Mouse (Mus musculus): ENCODE results near the gene Tmco1. TPM values are rescaled to one million over a fixed set of nuclear protein-coding genes. Genes with fewer than 3 reads are reported as not detected.
"Not testable (repeated sequence)": the region's sequence is repeated elsewhere in the genome, so short reads cannot be mapped to it uniquely, and the experiment has no call there.

The Tmco1 gene
- polyA plus RNA-seq, 1 experiment: 56.7 TPM

DNA sequence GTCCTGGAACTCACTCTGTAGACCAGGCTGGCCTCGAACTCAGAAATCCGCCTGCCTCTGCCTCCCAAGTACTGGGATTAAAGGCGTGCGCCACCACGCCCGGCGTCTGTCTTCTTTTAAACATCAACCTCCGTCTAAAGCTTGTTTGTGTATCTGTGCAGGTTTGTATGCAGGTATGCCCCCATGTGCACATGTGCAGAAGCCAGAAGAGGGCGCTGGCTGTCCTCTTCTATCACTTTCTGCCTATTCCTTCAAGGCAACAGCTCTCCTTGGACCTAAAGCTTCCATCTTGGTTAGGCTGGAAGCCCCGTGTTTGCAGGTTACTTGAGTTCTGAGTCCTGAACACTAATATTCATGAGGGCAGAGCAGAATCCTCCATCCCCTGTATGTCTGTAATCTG, 34.7 kb downstream of the Tmco1 start:
- no peak for TF ChIP-seq POLR2A (IDR thresholded peaks at IDR 0.05; ENCODE audit: borderline replicate concordance, extremely low read depth, low read depth, low read length)
- no peak for TF ChIP-seq CTCF (IDR thresholded peaks at IDR 0.05; ENCODE audit: insufficient read depth, low read length)
- WGBS: 91% methylated on average over 10 of the region's 10 CpGs
- Histone ChIP-seq H3K4me1 (ENCODE audit: control insufficient read depth, insufficient read depth, low read length) (no peaks in the 10 kb centered on the region), H3K4me3 (replicated peaks; ENCODE audit: extremely low read depth, low read depth, low read length) (no peak overlapping the region)
- no peak for DNase-seq

DNA sequence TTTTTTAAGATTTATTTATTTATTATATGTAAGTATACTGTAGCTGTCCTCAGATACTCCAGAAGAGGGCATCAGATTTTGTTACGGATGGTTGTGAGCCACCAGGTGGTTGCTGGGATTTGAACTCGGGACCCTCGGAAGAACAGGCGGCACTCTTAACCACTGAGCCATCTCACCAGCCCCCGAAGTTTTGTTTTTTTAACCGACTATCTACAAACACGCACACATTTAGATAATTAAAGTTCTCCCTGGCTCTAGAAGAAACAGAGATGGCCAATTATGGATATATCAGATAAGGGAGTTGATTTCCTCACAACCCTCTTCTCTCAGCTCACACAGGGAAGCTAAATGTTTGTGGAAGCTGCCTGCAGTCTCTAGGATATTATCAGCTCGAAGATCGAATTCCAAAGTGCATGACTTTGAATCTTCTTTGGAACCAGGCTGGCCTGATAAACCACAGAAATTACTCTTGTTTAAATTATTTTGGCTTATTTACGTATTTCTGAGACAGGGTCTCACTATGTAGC, 37.9 kb downstream of the Tmco1 start:
- not testable (repeated sequence) for DNase-seq; H3K4me1 ChIP-seq (ENCODE audit: control insufficient read depth, insufficient read depth, low read length); H3K4me3 ChIP-seq (replicated peaks; ENCODE audit: extremely low read depth, low read depth, low read length)
- 75% methylated on average over 10 of the region's 10 CpGs for WGBS

DNA sequence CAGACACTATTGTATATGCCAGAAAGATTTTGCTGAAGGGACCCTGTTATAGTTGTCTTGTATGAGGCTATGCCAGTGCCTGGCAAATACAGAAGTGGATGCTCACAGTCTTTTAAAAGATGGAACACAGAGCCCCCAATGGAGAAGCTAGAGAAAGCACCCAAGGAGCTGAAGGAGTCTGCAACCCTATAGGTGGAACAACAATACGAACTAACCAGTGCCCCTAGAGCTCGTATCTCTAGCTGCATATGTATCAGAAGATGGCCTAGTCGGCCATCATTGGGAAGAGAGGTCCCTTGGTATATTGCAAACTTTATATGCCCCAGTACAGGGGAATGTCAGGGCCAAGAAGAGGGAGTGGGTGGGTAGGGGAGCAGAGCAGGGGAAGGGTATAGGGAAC, 41.0 kb downstream of the Tmco1 start:
- H3K4me3 ChIP-seq (replicated peaks; ENCODE audit: extremely low read depth, low read depth, low read length); DNase-seq; H3K4me1 ChIP-seq (ENCODE audit: control insufficient read depth, insufficient read depth, low read length): not testable (repeated sequence)
- 50% methylated on average over 3 of the region's 3 CpGs for WGBS

DNA sequence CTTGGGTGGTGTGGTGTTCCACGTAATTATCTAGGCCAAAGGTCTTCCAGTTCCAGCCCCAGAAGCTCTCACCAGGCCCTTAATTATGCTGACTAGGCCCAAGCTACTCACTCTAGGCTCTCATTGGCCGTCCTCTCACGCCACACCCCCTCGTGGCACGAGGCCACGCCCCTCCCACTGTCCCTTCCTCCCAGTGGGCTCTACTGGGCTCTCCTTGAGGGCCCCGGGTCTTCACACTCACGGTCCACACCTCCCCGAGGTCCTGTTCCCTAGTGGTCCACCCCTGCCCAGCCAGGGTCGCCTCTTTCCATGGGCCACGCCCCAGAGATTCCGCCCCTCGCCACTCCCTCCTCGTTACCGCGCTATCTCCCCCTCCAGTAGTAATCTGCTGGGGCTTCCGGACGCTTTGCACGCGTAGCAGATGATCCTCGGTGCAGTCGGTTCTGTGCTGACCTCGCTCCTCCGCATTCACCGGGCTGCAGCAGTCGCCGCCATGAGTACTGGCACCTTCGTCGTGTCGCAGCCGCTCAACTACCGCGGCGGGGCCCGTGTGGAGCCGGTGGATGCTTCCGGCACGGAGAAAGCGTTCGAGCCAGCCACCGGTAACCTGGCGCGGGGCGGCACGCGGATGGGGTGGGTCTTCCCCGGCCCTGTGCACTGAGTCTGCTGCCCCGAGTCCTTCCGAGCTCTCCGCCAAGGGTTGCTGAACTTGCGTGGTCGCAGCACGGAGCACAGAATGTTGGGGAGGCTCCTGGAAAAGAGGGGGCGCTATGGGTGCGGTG, 41.8 kb downstream of the Tmco1 start, which contains the start of gene Aldh9a1:
TSS of gene Aldh9a1 (plus strand) at position 177 of the 782 bp plus-strand sequence.
- DNase-seq: peak; percentile 93
- WGBS: under 1% methylated on average over 55 of the region's 55 CpGs
- Histone ChIP-seq H3K4me3 (replicated peaks; ENCODE audit: extremely low read depth, low read depth, low read length) (peak within 1 kb of the TSS; percentile 87), H3K4me1 (ENCODE audit: control insufficient read depth, insufficient read depth, low read length) (no peaks in the 10 kb centered on the region)
- TF ChIP-seq CTCF (IDR thresholded peaks at IDR 0.05; ENCODE audit: insufficient read depth, low read length) (no peak), POLR2A (IDR thresholded peaks at IDR 0.05; ENCODE audit: borderline replicate concordance, extremely low read depth, low read depth, low read length) (0 out of 2 replicates have a peak, but pooled peaks have one; percentile 25)

DNA sequence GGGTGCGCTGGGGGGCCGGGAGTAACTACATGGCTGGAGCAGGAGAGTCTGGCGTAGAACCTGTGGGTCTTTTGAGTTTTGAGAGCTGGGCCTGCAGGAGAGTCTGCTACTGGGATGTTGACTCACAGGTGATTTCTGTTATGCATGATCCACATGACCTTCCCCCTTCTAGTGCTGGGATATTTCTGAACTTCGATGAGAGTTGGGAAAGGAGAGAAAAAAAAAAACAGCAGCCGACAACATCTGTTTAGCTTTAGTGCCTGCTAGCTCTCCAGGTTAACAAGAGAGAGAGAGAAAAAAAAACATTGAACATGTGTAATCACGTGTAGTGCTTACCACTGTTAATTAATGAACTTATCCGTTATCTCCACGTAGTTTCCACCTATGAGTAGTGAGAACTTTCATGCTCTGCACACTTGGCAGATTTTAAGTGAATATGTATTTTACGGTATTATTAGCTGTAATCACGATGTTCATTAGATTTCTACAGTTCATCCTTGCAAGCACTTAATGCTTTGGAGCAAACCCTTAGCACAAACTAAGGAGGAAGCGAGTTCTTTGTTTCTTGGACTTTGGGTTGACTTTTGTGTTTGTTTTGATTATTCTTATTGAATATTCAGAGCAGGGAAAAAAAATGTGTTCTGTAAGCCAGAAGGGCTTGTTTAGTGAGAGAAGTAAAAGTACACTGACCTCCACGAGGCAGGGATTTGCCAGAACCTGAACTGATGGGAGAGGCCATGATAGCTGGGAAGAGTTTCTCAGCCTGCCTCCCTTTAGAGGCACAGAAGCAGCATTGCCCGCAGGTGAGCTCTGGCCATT, 42.6 kb downstream of the Tmco1 start:
- DNase-seq: no peak
- Histone ChIP-seq H3K4me3 (replicated peaks; ENCODE audit: extremely low read depth, low read depth, low read length) (peak overlapping the region; percentile 87), H3K4me1 (ENCODE audit: control insufficient read depth, insufficient read depth, low read length) (no peaks in the 10 kb centered on the region)
- TF ChIP-seq CTCF (IDR thresholded peaks at IDR 0.05; ENCODE audit: insufficient read depth, low read length) (no peak), POLR2A (IDR thresholded peaks at IDR 0.05; ENCODE audit: borderline replicate concordance, extremely low read depth, low read depth, low read length) (no peak)
- WGBS: 28% methylated on average over 13 of the region's 13 CpGs

DNA sequence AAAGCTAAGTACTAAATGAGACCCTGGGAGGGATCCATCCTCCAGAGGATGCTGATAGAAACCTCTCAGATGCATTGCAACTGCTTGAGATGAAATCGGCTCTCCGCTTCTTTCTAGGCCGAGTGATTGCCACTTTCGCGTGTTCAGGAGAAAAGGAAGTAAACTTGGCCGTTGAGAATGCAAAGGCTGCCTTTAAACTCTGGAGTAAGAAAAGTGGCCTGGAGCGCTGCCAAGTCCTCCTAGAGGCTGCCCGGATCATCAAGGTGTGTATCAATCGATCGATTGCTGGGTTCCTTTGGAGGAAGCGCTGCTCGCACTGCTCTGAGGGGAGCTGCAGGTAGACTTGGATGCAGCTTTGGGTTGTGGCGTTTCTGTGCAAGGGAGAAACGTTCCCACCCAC, 44.2 kb downstream of the Tmco1 start:
- Histone ChIP-seq H3K4me1 (ENCODE audit: control insufficient read depth, insufficient read depth, low read length) (no peaks in the 10 kb centered on the region), H3K4me3 (replicated peaks; ENCODE audit: extremely low read depth, low read depth, low read length) (no peak overlapping the region)
- no peak for DNase-seq
- 77% methylated on average over 14 of the region's 14 CpGs for WGBS
- no peak for TF ChIP-seq CTCF (IDR thresholded peaks at IDR 0.05; ENCODE audit: insufficient read depth, low read length)
- TF ChIP-seq POLR2A (IDR thresholded peaks at IDR 0.05; ENCODE audit: borderline replicate concordance, extremely low read depth, low read depth, low read length): no peak

DNA sequence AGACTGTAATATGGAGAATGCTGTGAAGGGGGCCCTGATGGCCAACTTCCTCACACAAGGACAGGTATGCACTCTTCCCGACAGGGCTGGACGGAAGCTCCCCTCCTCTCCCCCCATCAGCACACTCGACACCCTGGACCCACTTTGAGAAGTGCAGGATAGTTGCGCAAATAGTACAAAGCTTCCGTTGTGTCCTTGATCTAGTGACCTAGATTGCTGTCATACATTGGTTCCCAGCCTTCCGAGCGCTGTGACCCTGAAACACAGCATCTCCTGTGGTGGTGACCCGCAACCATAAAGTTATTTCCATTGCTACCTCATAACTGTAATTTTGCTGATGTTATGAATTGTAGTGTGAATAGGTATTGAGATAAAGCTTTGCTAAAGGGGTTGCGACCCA, 49.2 kb downstream of the Tmco1 start:
- Histone ChIP-seq H3K4me1 (ENCODE audit: control insufficient read depth, insufficient read depth, low read length) (no peaks in the 10 kb centered on the region), H3K4me3 (replicated peaks; ENCODE audit: extremely low read depth, low read depth, low read length) (no peak overlapping the region)
- TF ChIP-seq POLR2A (IDR thresholded peaks at IDR 0.05; ENCODE audit: borderline replicate concordance, extremely low read depth, low read depth, low read length) (no peak), CTCF (IDR thresholded peaks at IDR 0.05; ENCODE audit: insufficient read depth, low read length) (no peak)
- DNase-seq: no peak
- WGBS: 90% methylated on average over 9 of the region's 9 CpGs

DNA sequence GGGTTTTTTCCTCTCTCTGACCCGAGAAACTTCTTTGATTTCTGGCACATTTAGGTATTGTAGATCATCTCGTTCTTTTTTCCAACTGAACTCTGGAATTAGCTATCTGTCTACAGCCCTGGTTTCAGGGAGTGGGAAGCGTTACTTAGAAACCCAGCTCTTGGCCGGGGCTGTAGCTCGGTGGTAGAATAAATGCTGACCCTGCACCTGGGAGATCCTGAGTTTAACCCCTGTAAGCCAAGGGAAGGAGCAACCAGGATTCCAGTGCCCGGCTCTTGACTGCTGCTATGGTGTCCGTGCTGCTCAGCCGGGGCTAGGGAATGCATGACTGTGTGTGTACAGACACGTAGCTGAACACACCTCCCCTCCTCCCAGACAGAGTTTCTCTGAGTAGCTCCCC, 50.6 kb downstream of the Tmco1 start:
- TF ChIP-seq POLR2A (IDR thresholded peaks at IDR 0.05; ENCODE audit: borderline replicate concordance, extremely low read depth, low read depth, low read length) (no peak), CTCF (IDR thresholded peaks at IDR 0.05; ENCODE audit: insufficient read depth, low read length) (no peak)
- no peak for DNase-seq
- H3K4me1 ChIP-seq (ENCODE audit: control insufficient read depth, insufficient read depth, low read length): no peaks in the 10 kb centered on the region
- 84% methylated on average over 9 of the region's 9 CpGs for WGBS
- no peak overlapping the region for H3K4me3 ChIP-seq (replicated peaks; ENCODE audit: extremely low read depth, low read depth, low read length)

DNA sequence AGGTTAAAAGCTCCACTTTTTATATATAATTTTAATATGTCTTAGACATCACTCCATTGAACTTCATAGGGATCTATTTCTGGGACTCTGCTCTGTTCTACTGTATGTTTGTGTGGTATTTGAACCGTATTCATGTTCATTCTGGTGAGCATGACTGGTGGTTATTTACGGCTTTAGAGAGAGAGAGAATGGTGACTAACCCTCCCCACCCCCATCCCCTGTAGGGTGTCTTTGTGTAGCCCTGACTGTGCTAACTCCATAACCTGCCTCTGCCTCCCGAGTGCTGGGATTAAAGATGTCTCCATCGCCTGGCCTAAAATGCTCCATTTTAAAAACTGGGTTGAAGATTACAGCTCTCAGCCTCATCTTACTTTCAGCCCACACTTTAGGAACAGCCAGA, 52.1 kb downstream of the Tmco1 start:
- WGBS: 89% methylated on average over 4 of the region's 4 CpGs
- H3K4me3 ChIP-seq (replicated peaks; ENCODE audit: extremely low read depth, low read depth, low read length): no peak overlapping the region
- no peak for TF ChIP-seq POLR2A (IDR thresholded peaks at IDR 0.05; ENCODE audit: borderline replicate concordance, extremely low read depth, low read depth, low read length)
- no peak for TF ChIP-seq CTCF (IDR thresholded peaks at IDR 0.05; ENCODE audit: insufficient read depth, low read length)
- no peak for DNase-seq
- no peaks in the 10 kb centered on the region for H3K4me1 ChIP-seq (ENCODE audit: control insufficient read depth, insufficient read depth, low read length)

DNA sequence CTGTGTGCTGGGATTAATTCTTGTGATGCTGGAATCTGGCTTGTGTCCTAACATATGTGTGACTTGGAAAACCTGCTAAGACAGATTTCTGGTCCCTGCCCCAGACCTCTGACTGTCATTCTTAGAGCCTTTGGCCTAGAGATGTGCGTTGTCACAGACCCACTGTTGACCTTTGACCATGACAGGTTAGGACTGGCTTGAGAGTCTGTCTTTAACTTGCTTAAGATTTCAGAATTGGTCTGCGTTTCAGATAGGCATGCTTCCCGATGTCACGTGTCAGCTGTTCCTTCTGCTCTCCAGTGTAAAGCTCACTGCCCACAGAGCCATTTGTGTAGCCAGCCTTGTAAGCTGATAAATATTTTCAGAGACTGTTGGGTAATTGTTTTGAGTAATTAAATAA, 54.6 kb downstream of the Tmco1 start:
- H3K4me1 ChIP-seq (ENCODE audit: control insufficient read depth, insufficient read depth, low read length): no peaks in the 10 kb centered on the region
- no peak overlapping the region for H3K4me3 ChIP-seq (replicated peaks; ENCODE audit: extremely low read depth, low read depth, low read length)
- DNase-seq: no peak
- TF ChIP-seq POLR2A (IDR thresholded peaks at IDR 0.05; ENCODE audit: borderline replicate concordance, extremely low read depth, low read depth, low read length) (no peak), CTCF (IDR thresholded peaks at IDR 0.05; ENCODE audit: insufficient read depth, low read length) (no peak)
- 90% methylated on average over 4 of the region's 4 CpGs for WGBS
